Comparison of ENCODE assay signal across 20 mouse cellular contexts in genomic region chr10:120484144-120484543, GRCm38 (mm10). TPM values are rescaled to one million over a fixed set of nuclear protein-coding genes. Genes with fewer than 3 reads are reported as not detected.
DNase-seq lines count a peak whose midpoint lies in the region; ATAC-seq lines count a peak whose summit lies in the region.
"Had no signal": no experiment of that assay in that cellular context is flagged by ENCODE, and none has a peak within 500 bp of the region (broad histone marks: within the 10 kb centered on the region; RNA-seq: fewer than 3 reads in every experiment).

No protein-coding gene starts in this region.

- ATAC-seq in CD4-positive, CD25-positive, alpha-beta regulatory T cell, adult 4 months = no peak
- ATAC-seq: forebrain, embryonic 15.5 days; intestine, embryonic 15.5 days; Patski had no signal

- peak; percentile 20 for DNase-seq in adrenal gland, adult 2 months
- no peak for DNase-seq in adrenal gland, adult 8-10 months
- DNase-seq in heart, adult 11 months = peak; percentile 39
- DNase-seq in heart, postnatal 36 days = no peak
- peak; percentile 28 for DNase-seq in embryo, embryonic 11 days
- DNase-seq in yolk sac, embryonic 10.5 days (ENCODE audit: low spot score) = peak; percentile 32
- no peak for DNase-seq in urinary bladder, postnatal 36 days (ENCODE audit: low spot score in 2 of 2)
- DNase-seq: cerebellum, adult 18-20 months; cerebellum, adult 9-10 months; cerebellum, postnatal 14 days; gastrocnemius, postnatal 25 days; heart, adult 2 months; heart, postnatal 14 days; kidney, adult 18-20 months had no signal

- intact Hi-C loops in heart, postnatal 36 days (cut with DNase I) = no loop called here

RNA-seq across cellular contexts. Expression of gene Hmga2, which starts 7.9 kb away (rescaled TPM):
- total RNA-seq in adrenal gland, adult 2 months (2021) = 1 to 10 TPM; 3.2 to 4.6 TPM
- 0.70 and 0.88 TPM in 2 replicates for polyA plus RNA-seq in adrenal gland, adult 2 months (2012; rRNA removed)
- total RNA-seq in adrenal gland, adult 8-10 months (2022) = 1 to 10 TPM; 3.9 to 4.7 (median 4.3) TPM
- total RNA-seq in heart, postnatal 36 days (2021) = not detected
- under 1 TPM in 1 of 2 experiments, not detected in 1; 0.36 TPM for polyA plus RNA-seq in CD4-positive, CD25-positive, alpha-beta regulatory T cell, adult 4 months (2017; shearing (Covaris generic))
- total RNA-seq: CH12.LX; heart, adult 2 months had no signal
- polyA plus RNA-seq: G1E; heart, adult 2 months had no signal

Comparison
In these comparisons a context has a peak if more than half of its experiments do, and no peak if none do; other contexts are left out.
1. DNase-seq: peak in adrenal gland, adult 2 months (single experiment), heart, adult 11 months (single experiment), embryo, embryonic 11 days (single experiment) and yolk sac, embryonic 10.5 days (single experiment); none in adrenal gland, adult 8-10 months (single experiment), heart, postnatal 36 days (0 of 2) and urinary bladder, postnatal 36 days (0 of 2).
2. RNA of gene Hmga2, which starts 7.9 kb away (total RNA-seq): 3.2 to 4.6 TPM in adrenal gland, adult 2 months and 3.9 to 4.7 TPM in adrenal gland, adult 8-10 months; not detected in heart, postnatal 36 days; every median in the first group is over 4 times any median in the second.